Mouse (Mus musculus) hematopoietic multipotent progenitor cell, adult 10-12 weeks (in vitro differentiated cells): ENCODE results near the gene Scgb2b20. TPM values are rescaled to one million over a fixed set of nuclear protein-coding genes. Genes with fewer than 3 reads are reported as not detected.

Source experiments
- polyA plus RNA-seq: library from polyadenylated mRNA; stranded (reverse); fragments of >175 nt; gene quantifications from 2 replicates; pipeline ENCODE4 v1.2.3, GENCODE M21; 2012; ENCODE audit warnings: low replicate concordance

The Scgb2b20 gene
- polyA plus RNA-seq, result not detected in 2 replicates

DNA sequence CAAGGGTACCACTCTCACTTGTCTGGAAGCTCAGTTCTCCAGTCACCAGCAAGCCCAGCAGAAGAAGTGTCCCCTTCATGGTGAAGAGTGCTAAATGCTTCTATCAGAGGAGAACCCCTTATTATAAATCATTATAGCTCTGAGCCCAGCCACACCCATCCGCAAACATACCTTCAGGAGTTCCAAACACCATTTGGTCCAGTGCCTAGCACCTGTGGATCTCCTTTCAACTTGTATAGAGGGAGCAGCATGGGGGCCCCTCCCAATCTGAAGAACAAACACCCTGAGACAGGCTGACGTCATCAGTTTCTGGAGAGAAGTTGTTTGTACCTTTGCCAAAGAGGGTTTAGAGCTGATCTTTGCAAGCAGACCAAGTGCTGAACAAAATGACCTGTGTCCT is at the start of gene Scgb2b20:
Gene Scgb2b20, minus strand, starts transcription at position 101 of the 400 bp plus-strand sequence.

DNA sequence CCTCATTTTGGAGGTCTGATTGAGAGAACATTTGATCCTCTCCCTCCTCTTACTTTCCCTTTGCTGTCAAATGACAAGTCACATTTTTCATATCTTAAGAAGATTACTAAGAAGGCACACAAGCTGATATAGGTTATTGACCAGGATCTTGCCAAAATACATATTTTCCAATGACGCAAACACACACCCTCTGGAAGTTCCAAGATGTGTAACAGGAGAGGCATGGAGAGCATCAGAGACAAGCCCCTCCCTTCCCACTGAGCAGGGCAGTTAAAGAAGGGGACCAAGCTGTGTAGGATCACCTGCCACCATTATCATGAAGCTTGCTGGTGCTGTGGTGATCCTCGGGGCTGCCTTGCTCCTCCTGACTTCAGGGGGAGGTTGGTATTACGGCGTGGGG is 6.8 kb upstream of the Scgb2b20 start, which contains the start of gene Scgb1b20:
Gene Scgb1b20, plus strand, starts transcription at position 301 of the 400 bp plus-strand sequence.

Other genes with a start within 250 kb of the Scgb2b20 start
- gene Scgb2b18, start 192.5 kb downstream of the Scgb2b20 start, polyA plus RNA-seq, result not detected in 2 replicates
- not detected in 2 replicates for gene Scgb1b18, start 180.8 kb downstream of the Scgb2b20 start, polyA plus RNA-seq
- gene Scgb2b19, start 86.0 kb downstream of the Scgb2b20 start, polyA plus RNA-seq, result not detected in 2 replicates
- gene Scgb1b19, start 79.0 kb downstream of the Scgb2b20 start, polyA plus RNA-seq, result not detected in 2 replicates
- gene Scgb1b20, start 6.9 kb upstream of the Scgb2b20 start, polyA plus RNA-seq, result not detected in 2 replicates
- not detected in 2 replicates for gene Scgb2b21, start 154.1 kb upstream of the Scgb2b20 start, polyA plus RNA-seq